Mouse (Mus musculus) olfactory bulb, adult 2 months (tissue): ENCODE data around the gene Slc27a1. TPM values are rescaled to one million over a fixed set of nuclear protein-coding genes. Genes with fewer than 3 reads are reported as not detected.
A peak's percentile ranks its signal among the peaks of the same experiment; 100 is the strongest.

Experiments
- H3K27ac ChIP-seq: fragments of 200-500 bp; 2 replicates; pipeline ENCODE4 v1.5.1; 2012; ENCODE audit warnings: low read depth, low read length; ENCODE audit not compliant: insufficient read depth
- H3K4me1 ChIP-seq: fragments of 200-500 bp; 2 replicates; pipeline ENCODE4 v1.6.1; 2012; ENCODE audit warnings: low read length; ENCODE audit not compliant: control insufficient read depth, insufficient read depth
- H3K4me3 ChIP-seq: fragments of 200-500 bp; 2 replicates; pipeline ENCODE4 v1.5.1; 2012; ENCODE audit warnings: mild to moderate bottlenecking, low read depth, low read length, moderate library complexity; ENCODE audit not compliant: insufficient read depth
- CTCF ChIP-seq: fragments of 200-500 bp; IDR thresholded peaks from 2 replicates; pipeline ENCODE4 v1.5.1; 2012; ENCODE audit warnings: low read depth, mild to moderate bottlenecking, low read length, moderate library complexity; ENCODE audit not compliant: insufficient read depth
- POLR2A ChIP-seq: fragments of 200-500 bp; IDR thresholded peaks from 2 replicates; pipeline ENCODE4 v1.6.1; 2012; ENCODE audit warnings: mild to moderate bottlenecking, low read depth, low read length, moderate library complexity; ENCODE audit not compliant: insufficient read depth
- WGBS: fragments of 180-500 bp; shearing (Covaris S2); methylation state at CpG from one replicate; pipeline ENCODE4 v1.1.7; 2018; 5-methylcytosine and 5-hydroxymethylcytosine counted together
- polyA plus RNA-seq: library from polyadenylated mRNA; stranded (reverse); fragments of >200 nt; gene quantifications from 2 replicates; pipeline ENCODE4 v1.2.4, GENCODE M21; 2012; ENCODE audit warnings: low replicate concordance; ENCODE audit not compliant: missing spikeins, insufficient read depth, insufficient read length

Gene Slc27a1
- polyA plus RNA-seq, 1 experiment: not detected

DNA sequence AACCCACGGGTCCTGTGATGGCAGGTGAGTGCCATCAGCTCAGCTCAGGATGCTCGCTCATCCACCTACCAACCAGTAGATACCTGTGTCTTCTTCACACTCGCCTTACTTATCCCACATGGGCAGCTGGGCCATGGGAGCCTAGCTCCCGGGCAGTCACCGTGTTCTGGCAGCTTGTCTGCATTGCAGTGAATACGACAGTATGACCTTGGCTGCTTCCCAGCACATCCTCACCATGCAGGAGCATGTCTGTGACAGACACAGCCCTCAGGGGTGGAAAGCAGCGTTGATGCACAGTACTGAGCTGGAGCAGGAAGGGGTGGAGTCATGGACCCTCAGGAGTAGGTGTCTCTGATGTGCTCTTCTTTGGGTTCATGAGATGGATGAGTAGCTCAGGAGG is 5.7 kb downstream of the Slc27a1 start:
- WGBS: 59% methylated on average over 7 of the region's 7 CpGs
- TF ChIP-seq POLR2A (no peak), CTCF (no peak)
- H3K27ac ChIP-seq: no peak overlapping the region
- peaks cover 36% of the 10 kb centered on the region for H3K4me1 ChIP-seq
- H3K4me3 ChIP-seq: no peak overlapping the region

DNA sequence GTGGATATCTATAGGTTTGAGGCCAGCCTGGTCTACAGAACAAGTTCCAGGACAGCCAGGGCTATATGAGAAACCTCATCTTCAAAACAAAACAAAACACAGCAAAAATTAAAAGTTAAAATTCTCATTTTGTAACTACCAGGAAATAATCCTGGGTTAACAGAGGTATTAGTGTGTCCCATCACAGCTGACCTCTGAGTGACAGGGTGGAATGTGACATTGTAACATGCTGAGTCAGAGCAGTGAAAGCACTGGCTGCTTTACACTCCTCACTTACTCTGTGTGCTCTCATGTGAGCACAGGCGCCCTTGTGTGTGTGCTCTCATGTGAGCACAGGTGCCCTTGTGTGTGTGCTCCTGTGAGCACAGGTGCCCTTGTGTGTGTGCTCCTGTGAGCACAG is 6.3 kb downstream of the Slc27a1 start:
- 66% methylated on average over 1 of the region's 1 CpGs for WGBS
- TF ChIP-seq POLR2A (no peak), CTCF (no peak)
- no peak overlapping the region for H3K27ac ChIP-seq
- H3K4me1 ChIP-seq: peaks cover 42% of the 10 kb centered on the region
- no peak overlapping the region for H3K4me3 ChIP-seq

DNA sequence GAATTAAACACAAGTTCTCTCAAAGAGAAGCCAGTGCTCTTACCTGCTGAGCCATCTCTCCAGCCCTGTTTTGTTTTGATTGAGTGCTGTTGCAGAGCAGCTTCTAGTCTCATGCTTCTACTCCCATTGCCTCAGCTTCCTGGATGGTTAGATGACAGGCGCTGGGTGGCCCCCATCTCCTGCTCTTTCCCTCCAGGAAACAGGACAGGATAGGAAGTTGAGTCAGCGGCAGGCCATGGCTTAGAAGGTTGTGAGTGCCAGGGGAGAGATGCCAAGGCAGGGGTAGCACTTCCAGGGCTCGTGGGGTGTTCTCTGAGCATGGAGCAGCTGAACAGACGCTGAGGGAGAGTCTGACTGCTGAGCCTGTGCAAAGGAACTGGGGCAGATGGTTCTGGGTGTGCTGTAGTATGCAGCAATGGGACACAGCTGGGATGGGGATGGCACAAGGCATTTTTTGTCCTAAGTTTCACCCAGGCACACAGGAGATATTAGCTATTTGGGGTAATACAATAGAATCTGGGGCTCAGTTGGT is 9.2 kb downstream of the Slc27a1 start:
- 56% methylated on average over 4 of the region's 4 CpGs for WGBS
- TF ChIP-seq POLR2A (no peak), CTCF (no peak)
- no peak overlapping the region for H3K27ac ChIP-seq
- no peak overlapping the region for H3K4me3 ChIP-seq
- peaks cover 44% of the 10 kb centered on the region for H3K4me1 ChIP-seq

DNA sequence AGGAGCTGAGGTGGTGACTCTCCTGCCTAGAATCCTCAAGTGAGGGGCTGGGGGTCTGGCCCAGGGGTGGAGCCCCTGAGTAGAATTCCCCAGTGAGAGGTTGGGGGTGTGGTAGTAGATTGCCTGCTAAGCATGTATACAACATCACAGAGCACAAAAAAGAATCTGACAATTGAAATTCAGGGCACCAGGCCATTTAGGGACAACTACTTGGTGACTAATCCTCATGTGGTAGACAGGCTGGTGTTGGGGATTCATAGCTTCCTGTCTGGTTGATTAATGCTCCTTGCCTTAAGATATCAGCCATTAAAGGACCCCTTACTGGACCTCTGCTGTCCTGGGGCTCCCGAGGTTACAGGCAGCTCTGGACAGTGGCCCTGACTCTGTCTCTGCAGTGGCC is 10.3 kb downstream of the Slc27a1 start:
- TF ChIP-seq CTCF (no peak), POLR2A (no peak)
- peaks cover 42% of the 10 kb centered on the region for H3K4me1 ChIP-seq
- 54% methylated on average over 1 of the region's 1 CpGs for WGBS
- H3K4me3 ChIP-seq: no peak overlapping the region
- peak overlapping the region; percentile 42 for H3K27ac ChIP-seq

DNA sequence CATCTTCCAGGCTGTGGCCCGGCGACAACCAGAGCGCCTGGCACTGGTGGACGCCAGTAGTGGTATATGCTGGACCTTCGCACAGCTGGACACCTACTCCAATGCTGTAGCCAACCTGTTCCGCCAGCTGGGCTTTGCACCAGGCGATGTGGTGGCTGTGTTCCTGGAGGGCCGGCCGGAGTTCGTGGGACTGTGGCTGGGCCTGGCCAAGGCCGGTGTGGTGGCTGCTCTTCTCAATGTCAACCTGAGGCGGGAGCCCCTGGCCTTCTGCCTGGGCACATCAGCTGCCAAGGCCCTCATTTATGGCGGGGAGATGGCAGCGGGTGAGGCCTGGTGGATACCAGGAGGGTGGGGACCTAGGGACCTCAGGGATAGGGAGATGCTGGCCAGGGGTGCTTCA is 10.8 kb downstream of the Slc27a1 start:
- Histone ChIP-seq H3K27ac (peak overlapping the region; percentile 42), H3K4me1 (peaks cover 38% of the 10 kb centered on the region), H3K4me3 (no peak overlapping the region)
- TF ChIP-seq CTCF: no peak
- TF ChIP-seq POLR2A: no peak
- 71% methylated on average over 14 of the region's 14 CpGs for WGBS

DNA sequence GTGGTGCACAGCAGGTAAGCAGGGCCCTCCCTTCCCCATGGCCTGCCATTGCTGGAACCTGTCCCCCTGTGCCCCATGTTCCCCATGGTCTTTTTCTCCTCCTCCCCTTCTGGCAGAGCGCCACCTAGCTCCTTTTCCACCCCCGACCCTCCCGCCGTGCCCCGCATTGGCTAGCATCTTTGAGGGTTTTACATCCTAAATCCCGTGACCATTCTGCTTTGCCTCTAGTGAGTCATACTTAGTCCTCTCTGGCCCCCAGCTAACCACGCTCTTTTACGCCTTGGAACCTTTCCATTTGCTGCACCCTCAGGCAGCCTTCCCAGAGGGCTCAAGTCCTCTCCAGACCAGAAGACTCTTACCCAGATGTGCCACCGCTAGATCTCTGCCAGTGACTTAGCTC is 11.5 kb downstream of the Slc27a1 start:
- peak overlapping the region; percentile 42 for H3K27ac ChIP-seq
- no peak for TF ChIP-seq POLR2A
- no peak for TF ChIP-seq CTCF
- 0 out of 2 replicates have a peak overlapping the region, but pooled peaks have one; percentile 4 for H3K4me3 ChIP-seq
- WGBS: 21% methylated on average over 9 of the region's 9 CpGs
- peaks cover 36% of the 10 kb centered on the region for H3K4me1 ChIP-seq

DNA sequence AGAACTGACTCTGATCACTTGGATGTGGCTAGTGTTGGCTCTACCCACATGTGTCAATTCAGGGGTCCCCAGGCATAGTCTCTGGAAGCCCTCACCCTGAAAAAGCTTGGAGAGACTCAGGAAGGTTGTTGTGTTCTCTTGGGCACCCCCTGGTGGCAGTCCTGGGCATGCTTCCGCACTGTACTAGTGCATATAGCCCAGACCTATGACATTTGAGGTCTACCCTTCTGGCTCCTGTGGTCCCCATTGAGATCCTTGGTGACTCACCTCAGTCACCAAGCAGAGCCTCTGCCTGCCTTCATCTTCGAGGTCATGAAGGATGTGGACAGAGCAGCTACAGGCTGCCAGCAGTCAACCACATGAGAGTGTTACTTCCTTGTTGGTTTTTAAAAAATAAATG is 18.2 kb downstream of the Slc27a1 start:
- TF ChIP-seq POLR2A (no peak), CTCF (peak; percentile 43; the same call in 1 of the 2 replicates)
- WGBS: 75% methylated on average over 2 of the region's 2 CpGs
- Histone ChIP-seq H3K4me1 (peaks cover 9% of the 10 kb centered on the region), H3K27ac (no peak overlapping the region), H3K4me3 (no peak overlapping the region)

DNA sequence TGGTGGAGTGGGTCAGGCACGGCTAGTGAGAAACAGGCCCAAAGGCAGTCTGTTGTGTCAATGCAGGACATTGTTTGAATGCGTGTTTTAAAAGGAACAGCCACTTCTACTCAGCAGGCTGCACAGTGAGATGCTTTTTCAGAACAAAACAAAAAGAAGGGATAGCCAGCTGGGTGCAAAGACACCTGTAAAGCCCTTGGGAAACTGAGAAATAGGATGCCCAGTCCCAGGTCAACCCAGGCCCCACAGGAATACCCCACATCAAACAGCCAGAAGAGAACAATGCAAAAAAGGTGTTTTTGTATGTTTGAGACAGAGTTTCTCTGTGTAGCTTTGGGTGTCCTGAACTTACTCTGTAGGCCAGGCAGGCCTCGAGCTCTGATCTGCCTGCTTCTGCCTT is 20.1 kb downstream of the Slc27a1 start:
- H3K27ac ChIP-seq: no peak overlapping the region
- no peak for TF ChIP-seq CTCF
- TF ChIP-seq POLR2A: no peak
- H3K4me1 ChIP-seq: peaks cover 18% of the 10 kb centered on the region
- WGBS: 60% methylated on average over 3 of the region's 3 CpGs
- H3K4me3 ChIP-seq: no peak overlapping the region

DNA sequence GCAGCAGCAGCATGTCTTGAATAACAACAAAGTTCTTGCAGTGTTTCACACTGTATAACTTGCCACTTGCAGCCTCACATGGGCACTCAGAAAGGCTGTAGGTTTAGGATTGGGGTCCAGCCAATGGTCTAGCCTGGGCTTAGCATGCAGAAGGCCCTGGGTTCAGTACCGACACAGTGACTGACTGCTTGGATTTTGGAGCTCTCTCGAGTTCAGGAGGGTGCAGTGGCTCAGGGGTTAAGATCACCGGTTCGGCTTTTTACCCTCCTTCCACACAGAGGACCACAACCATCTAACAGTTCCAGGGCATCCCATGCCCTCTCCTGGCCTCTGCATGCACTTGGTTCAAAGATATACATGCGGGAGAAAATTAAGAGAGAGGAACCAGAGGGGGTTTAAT is 22.3 kb downstream of the Slc27a1 start:
- Histone ChIP-seq H3K27ac (no peak overlapping the region), H3K4me3 (peak overlapping the region; percentile 70), H3K4me1 (peaks cover 30% of the 10 kb centered on the region)
- WGBS: 9% methylated on average over 5 of the region's 5 CpGs
- no peak for TF ChIP-seq POLR2A
- TF ChIP-seq CTCF: no peak

DNA sequence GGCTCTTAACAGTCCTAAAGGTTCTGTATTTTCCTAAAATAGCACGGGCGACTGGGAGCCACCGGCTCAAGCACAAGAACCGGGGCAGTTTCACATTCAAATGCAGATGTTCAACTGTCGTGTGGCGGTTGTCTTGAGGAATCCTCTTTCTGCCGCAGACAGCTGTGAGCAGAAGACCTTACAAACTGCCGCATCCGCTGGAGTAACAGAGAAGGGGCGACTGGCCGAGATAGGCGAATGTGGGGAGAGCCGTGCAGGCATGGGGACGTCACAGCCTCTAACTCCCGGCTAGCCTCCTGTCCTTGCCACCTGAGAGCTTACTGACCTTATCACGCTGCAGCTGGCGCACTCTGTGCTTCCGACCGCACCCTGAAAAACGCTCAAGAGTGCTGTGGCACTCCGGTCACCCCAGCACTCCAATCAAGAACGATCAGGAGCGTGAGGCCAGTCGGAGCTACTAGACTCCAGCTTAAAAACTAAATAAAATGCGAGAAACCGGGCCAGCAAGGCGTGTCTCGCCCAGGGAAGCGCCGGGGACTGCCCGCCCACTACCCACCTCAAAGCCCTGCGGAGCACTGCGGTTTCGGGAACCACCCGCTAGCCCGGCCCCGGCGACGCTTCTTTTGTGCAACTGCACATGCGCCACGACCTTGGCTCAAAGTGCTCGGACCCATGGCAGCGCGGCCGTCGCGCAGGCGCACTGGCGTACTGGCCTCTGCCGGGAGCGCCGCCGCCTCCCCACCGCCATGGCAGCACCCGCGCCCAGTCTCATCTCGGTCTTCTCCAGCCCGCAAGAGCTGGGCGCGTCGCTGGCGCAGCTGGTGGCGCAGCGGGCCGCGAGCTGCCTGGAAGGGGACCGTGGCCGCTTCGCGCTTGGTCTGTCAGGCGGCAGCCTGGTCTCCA is 23.0 kb downstream of the Slc27a1 start, which contains the start of gene Pgls:
Gene Pgls, plus strand, starts transcription at position 706 of the 903 bp plus-strand sequence.
- Histone ChIP-seq H3K4me1 (peaks cover 35% of the 10 kb centered on the region), H3K4me3 (peak within 1 kb of the TSS; percentile 70), H3K27ac (peak within 1 kb of the TSS; percentile 94)
- under 1% methylated on average over 71 of the region's 71 CpGs for WGBS
- TF ChIP-seq POLR2A: peak; percentile 90
- TF ChIP-seq CTCF: no peak
